Mouse (Mus musculus) skeletal muscle tissue, adult 2 months (tissue): ENCODE results near the gene Wdr46.
"Not testable (repeated sequence)": the region's sequence is repeated elsewhere in the genome, so short reads cannot be mapped to it uniquely, and the experiment has no call there.

ENCODE experiments used
- DNase-seq: peaks from one replicate; pipeline ENCODE4 v3.0.0-alpha.2; 2012; ENCODE audit warnings: low read depth, low spot score

Wdr46 gene

GRCm38 (mm10) chr17:33952015-33952414 is 11.6 kb downstream of the Wdr46 start:
- not testable (repeated sequence) for DNase-seq

GRCm38 (mm10) chr17:33952879-33953278 is 12.4 kb downstream of the Wdr46 start:
- DNase-seq = no peak

DNA sequence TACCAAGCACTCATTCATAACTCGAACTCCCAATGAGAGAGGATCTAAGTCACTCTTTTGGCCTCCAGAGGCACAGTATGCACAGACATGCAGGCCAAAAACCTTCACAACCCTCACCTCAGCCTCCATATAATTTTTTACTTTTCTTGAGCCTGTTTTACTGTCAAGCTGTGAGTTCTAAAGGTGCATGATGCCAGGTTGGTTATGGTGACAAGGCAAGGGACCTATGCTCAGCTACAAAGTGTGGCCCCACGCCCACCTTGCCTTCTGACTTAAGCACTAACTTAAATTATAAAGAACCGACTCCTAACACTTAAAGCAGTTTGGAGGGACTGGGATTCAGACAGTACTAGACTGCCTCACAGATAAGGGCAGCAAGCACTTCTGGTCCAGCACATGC is 12.8 kb downstream of the Wdr46 start:
- no peak for DNase-seq

GRCm38 (mm10) chr17:33953961-33954565 is 13.6 kb downstream of the Wdr46 start:
- no peak for DNase-seq

- no peak for DNase-seq
These were observed 14.4 kb downstream of the Wdr46 start for GRCm38 (mm10) chr17:33954646-33955554.

GRCm38 (mm10) chr17:33955555-33956214 is 15.2 kb downstream of the Wdr46 start, which contains the start of the genes Vps52 and Rps18:
TSS of gene Vps52 (plus strand) at chr17:33955812.
TSS of gene Rps18 (minus strand) at chr17:33956001.
- DNase-seq = peak; percentile 98

DNA sequence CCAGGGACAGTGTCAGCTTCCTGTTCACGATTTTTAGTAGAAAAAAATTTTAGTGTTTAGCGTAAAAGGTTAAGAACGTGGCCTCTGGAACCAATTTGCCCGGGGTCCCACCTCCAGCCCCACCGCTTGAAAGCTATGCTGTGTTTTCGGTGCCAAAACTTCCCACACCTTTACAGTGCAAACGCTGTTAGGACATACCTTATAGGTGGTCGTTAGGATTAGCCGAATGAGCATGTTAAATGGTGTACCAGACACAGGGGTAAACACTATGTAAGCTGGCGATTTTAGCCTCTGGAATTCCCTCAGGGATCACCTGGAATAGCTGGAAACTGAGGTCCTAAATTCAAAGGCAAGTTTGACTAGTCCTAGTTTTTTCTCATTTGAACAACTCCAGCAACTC is 15.9 kb downstream of the Wdr46 start:
- no peak for DNase-seq

DNA sequence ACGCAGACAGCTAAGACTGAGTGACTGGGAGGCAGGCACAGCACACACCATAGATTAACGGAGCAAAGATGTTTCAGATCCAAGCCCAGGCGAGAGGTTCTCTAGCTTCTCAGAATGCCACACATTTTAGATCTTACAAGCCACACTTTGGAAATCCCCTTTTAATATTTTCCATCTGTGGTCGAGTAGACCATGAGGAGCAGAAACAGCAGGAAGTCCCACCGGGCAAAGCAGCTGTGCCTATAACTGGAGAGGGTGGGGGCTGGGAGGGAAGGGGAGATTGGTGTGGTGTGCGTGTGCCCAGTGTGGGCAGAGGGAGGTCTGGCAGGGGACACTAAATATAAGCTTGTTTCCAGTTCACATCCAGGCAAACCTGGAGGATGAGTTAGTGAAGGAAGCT is 17.0 kb downstream of the Wdr46 start:
- no peak for DNase-seq

DNA sequence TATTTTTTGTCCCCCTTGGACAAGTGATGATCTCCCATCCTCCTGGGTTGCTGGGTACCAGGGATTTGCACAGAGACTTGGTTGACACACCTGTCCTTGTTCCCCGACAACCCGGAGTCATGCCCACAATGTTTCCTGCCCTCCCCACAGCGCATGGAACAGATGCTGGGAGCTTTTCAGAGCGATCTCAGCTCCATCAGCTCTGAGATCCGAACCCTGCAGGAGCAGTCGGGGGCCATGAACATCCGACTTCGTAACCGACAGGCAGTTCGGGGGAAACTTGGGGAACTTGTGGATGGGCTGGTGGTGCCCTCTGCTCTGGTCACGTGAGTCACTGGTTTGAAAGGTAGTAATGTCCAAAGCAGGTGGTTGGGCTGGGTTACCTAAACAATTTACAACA is 18.0 kb downstream of the Wdr46 start:
- no peak for DNase-seq

DNA sequence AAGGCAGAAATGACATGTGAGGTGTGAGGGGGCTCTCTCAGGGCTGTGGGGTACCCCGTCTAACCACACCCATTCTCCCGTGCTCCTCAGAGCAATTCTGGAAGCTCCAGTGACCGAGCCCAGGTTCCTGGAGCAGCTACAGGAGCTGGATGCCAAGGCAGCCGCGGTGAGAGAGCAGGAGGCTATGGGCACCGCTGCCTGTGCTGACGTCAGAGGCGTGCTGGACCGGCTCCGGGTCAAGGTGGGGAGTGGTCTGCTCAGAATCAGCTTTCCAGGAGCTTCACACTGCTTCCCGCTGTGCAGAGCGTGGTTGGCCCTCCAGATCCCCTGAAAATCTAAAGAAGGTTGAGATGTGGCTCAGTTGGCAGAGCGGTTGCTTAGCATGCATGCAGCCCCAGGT is 18.7 kb downstream of the Wdr46 start:
- no peak for DNase-seq

GRCm38 (mm10) chr17:33959948-33960347 is 19.5 kb downstream of the Wdr46 start:
- no peak for DNase-seq

DNA sequence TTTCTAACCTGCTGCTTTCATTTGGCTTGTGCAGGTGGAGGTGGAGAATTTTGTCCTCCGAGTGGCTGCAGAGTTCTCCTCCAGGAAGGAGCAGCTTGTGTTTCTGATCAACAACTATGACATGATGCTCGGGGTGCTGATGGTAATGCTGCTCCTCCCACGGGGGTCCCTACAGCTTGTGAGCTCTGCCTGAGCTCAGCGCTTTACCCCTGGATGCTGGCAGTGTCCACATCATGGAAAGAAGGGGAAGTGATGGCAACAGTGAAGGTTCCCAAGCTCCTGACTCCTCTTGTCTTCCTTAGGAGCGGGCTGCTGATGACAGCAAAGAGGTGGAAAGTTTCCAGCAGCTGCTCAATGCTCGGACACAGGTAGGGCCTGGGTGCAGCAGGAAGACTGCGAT is 22.4 kb downstream of the Wdr46 start:
- no peak for DNase-seq

DNA sequence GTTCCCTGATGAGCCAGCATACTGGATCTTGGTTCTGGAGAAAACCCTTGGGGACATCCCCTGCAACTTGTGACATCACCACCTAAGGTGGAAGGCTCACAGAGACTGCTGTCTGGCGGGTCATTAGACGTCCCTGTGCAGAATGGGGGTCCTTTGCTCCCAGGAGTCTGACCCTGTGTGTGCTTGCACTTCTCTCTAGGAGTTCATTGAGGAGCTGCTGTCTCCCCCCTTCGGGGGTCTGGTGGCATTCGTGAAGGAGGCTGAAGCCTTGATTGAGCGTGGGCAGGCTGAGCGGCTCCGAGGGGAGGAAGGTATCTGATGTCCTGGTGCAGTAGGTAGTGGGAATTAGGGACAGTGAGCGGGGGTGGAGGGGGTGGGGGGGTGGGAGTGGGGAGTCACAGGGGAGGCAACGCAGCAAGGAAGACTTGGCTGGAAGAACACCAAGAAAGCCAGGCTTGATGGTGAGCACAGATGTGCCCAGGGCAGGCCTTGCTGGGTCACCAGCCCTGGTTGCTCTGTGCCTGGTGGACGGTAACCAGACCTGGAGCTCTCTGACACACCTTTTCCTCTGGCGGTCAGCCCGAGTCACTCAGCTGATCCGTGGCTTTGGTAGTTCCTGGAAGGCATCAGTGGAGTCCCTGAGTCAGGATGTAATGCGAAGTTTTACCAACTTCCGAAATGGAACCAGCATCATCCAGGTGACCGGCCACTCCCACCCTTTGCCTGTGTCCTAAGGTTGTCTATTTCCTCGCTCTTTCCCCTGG is 24.8 kb downstream of the Wdr46 start:
- DNase-seq = no peak

DNA sequence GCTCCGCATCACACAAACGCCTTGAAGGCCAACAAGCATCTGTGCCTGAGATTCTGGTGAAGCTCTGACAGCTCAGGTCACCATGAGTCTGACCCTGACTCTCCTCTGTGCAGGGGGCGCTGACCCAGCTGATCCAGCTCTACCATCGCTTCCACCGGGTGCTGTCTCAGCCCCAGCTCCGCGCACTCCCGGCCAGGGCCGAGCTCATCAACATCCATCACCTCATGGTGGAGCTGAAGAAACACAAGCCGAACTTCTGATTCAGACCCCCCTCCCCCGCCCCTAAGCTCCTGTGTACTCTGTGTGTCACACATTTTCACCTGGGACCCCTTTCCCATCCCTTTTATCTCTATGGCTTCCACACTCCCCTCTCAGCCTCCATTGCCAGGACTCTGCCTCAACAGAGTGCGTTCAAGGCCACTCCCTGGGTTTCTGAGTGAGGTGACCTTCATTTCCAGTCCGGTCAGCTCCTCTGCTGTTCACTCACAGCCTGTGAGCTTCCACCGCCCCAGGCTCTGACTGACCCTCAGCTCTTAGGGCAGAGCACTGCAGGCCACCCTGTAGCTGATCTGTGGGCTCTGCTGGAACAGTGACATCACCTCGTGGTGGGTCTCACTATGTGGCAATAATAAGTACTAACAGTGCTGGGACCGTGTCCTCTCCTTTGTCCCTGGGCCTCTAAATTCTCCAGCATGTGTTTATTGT is 25.5 kb downstream of the Wdr46 start:
- DNase-seq = no peak

GRCm38 (mm10) chr17:33968489-33968888 is 28.0 kb downstream of the Wdr46 start:
- peak; percentile 83 for DNase-seq

GRCm38 (mm10) chr17:33968927-33969326 is 28.5 kb downstream of the Wdr46 start:
- no peak for DNase-seq

DNA sequence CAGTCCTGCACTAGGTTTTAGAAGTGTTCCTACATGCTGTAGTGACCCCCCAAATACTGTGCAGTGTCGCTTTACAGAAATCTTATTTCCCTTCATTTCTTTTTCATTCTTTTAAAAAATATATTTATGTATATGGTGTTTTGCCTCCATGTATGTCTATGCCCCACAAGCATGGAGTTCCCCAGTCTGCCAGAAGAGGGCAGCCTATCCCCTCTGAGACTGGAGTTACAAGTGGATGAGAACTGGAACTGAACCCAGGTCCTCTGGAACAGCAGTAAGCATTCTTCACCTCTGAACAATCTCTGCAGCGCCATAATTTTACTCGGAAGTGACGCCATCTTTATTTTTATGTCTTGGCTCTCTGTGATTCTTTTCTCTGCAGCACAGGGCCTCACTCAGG is 28.9 kb downstream of the Wdr46 start:
- DNase-seq = no peak

DNA sequence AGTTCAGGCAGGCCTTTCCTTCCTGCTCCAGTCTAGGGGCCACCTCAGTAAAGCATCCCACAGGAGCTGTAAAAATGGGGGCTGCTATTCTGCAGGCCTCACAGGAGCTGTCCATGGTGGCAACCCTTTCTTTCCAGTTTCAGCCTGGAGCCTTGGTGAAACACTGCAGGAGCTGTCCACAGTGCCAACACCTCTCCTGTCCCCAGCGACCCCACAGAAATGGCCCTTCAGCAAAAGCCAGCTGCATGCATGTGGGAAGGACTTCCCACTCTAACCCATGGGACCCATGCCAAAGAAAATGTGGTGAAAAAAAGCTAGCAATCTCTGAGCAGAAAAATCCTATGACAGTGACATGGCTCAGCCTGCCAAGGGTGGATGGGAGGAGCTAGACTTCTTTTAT is 32.2 kb downstream of the Wdr46 start:
- no peak for DNase-seq

GRCm38 (mm10) chr17:33973572-33973971 is 33.1 kb downstream of the Wdr46 start:
- DNase-seq = no peak

GRCm38 (mm10) chr17:33977861-33978557 is 37.5 kb downstream of the Wdr46 start:
- no peak for DNase-seq
